Mouse (Mus musculus): ENCODE data around the gene Olfr460.
"Not testable (repeated sequence)": the region's sequence is repeated elsewhere in the genome, so short reads cannot be mapped to it uniquely, and the experiment has no call there.

Gene Olfr460

DNA sequence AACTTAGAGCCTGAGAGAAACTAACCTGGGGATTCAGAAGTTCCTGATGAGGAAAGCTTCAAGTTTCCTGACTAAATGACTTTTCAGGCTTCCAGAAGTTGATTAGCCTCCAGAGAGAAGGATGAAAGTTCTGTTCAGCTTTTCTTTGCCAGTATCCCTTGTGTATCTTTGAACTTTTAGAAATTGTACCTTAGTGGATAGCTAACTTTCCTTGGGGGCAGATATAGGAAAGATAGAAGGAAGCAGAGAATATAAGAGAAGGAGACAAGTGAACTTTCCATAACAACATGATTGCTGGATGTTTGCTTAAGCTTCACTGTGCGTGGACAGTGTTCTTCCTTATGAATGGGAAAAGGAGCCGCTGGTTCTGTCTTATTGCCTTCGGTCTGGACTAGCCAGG lies at the start of gene Olfr460:
Gene Olfr460 (plus strand): TSS at position 301 of the 400 bp plus-strand sequence.
- no peak for DNase-seq

DNA sequence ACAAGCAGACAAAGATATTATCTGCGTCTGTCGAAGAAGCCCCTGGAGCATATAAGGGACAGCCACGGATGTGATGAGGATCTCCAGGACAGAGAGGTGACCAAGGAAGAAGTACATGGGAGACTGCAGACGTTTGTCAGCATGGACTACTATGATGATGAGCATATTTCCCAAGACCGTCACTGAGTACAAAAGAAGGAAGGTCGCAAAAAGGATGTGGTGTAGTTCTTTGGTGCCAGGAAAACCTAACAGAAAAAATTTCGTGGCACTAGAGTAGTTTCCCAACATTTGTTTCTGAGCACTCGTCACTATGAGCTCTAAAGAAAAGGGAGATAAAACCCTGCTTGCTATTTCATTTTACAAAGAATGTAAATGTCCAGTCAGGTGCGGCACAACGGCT lies 24.6 kb upstream of the Olfr460 start:
- no peak for DNase-seq

DNA sequence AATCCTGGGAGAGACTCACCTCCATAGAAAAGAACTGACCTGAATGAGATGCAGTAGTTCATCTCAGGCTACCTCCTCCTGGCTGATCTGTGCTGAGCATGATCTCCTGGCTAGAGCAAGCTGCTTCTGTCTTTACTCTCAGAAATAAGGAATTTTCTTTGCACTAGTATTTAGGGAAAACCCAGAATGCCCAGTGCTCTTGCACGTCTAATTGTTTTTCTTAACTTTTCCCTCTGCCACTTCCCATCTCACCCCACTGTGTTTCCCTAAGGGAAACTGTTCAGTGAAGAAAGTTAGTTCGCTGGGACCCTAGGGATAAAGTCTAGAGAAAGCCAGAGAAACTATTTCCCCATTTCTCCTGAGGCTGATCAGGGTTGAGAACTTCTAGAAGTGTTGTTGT lies 14.3 kb upstream of the Olfr460 start, which contains the start of gene Olfr461:
Gene Olfr461 (minus strand): TSS at position 101 of the 400 bp plus-strand sequence.
- DNase-seq: no peak

DNA sequence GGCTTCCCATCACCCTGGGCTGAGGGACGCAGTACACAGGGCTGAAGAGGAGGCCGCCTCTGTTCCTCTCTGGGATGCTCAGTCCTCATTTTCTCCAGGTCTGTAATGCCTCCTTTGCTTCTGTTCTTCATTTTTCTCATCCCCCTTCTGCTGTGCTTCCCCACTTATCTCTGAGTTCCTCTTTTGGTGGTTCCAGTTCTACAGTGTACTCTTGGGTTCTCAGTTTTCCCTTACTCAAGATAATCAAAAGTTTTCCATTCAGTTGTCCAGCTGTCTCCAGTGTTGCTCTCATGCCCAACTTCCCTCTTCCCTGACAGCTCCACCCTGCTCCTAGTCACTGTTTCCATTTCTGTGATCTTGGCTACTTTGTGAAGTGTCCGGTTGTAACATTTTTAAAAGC lies 4.3 kb downstream of the Olfr460 start:
- DNase-seq: no peak

DNA sequence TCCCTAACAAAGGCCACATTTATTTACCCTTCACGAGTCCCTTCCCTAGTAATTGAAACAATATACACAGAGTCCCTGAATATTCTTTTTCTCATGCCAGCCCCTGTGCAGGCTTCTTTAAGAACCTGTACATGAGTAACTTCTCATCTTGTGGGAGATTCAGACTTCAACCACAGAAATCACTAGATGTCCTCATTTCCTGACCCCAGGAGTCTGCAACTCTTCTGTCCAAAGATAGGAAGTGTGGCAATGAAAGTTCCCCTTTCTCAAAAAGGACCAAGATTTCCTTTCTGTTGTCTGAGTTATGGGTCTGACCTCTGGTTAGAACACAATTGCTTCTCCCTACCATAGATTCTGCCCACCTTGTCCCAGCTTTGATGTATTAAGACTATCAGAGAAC lies 7.0 kb downstream of the Olfr460 start:
- no peak for DNase-seq

DNA sequence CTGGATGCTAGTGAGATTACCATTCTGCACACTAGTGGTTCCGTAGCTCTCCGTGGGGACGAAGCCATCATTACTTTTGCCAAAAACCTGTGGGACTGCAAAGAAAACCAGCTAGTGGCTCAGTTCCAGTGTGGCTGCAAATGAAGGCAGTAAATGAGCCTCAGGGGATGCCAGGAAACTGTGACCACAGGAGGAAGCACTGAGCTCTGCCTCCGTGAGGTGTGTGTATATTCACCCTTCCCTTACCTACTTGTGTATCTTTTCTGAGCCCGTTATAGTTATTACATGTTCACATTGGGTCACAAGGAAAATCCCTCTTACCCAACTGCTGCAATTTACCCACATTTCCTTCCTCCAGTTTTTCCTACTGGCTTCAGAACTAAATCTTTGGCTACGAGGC lies 15.0 kb downstream of the Olfr460 start:
- no peak for DNase-seq

DNA sequence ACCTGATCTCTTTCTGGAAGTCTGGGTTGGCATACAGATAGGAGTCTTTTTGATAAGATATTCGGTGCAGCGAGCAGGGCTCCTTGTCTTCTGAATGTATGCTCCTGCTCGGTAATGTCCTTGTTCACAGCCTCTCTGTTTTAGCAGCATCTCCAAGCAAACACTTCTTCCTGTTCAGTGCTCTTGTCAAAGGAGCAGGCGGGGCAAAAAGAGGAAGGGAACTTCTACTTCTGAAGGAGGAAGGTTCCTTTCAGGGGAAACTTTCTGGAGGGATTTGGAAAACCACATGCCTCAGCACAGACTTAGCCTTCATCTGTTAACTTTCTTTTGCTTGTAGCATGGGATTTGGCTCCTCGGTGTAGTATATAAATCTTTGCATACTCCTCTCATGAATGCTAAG lies 16.4 kb downstream of the Olfr460 start, which contains the start of gene Clec5a:
Gene Clec5a (minus strand): TSS at position 177 of the 400 bp plus-strand sequence.
- no peak for DNase-seq

DNA sequence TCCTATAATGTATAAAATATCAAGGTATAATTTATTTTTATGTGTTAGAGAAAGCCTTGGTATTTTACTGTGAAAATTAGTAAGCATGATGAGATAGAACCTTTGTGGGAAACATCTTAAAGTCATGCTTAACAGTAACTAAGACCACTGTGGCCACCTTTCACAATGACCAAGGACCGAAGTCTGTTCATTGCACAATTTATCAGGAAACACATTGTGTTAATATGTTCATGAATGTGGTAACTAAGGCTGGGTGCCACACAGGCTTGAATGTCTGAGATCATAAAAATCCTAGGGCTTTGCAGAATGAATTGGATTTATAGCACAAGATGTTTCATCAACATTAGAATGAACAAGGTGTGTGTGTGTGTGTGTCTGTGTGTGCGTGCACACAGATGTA lies 19.1 kb downstream of the Olfr460 start:
- DNase-seq: no peak

DNA sequence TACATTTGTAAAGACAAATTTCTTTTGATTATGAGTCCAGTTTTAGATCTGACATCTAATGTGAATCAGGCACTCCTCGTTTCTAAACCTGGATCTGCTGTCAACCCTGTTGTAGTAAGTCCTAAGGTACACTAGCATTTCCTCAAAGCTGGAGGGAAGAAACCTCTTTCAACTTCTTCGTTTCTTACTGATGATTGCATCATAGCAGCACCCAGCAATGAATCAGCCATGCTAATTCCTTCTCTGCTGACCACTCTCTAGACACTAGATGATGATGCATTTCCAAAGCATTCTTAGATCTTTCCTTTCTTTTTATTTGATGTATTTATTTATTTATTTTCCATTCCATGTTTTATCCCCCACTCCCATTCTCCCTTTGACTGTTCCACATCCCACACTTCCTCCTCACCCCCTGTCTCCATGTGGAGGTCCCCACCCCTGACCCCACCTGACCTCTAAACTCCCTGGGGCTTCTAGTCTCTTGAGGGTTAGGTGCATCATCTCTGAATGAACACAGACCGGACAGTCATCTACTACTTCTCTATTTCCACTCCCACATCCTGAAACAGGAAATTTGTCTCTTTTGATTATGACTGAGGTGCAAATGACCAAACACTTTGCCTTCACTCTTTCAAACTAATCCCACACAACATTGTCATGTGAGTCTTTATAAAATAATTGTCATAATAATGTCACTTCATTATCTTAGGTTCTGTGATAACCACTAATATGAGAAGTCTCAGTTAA lies 25.7 kb downstream of the Olfr460 start:
- DNase-seq: no peak

DNA sequence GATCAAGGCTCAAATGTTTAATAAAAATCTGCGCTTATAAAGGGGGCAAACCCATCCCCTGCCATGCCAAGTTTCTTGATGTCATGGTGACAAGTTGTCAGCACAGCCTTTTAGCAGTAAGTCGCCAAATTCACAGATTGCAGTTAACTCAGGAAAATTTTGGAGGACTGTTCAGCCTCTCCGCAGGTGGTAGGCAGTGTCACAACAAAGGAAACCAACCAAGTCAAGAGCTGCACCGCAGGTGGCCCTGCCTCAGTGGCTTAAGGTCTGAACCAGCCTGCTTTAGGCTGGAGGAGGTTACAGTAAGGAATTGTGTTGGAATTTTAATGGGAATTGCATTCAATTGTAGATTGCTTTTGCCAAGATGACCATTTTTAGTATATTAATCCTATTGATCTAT lies 29.3 kb downstream of the Olfr460 start:
- not testable (repeated sequence) for DNase-seq

DNA sequence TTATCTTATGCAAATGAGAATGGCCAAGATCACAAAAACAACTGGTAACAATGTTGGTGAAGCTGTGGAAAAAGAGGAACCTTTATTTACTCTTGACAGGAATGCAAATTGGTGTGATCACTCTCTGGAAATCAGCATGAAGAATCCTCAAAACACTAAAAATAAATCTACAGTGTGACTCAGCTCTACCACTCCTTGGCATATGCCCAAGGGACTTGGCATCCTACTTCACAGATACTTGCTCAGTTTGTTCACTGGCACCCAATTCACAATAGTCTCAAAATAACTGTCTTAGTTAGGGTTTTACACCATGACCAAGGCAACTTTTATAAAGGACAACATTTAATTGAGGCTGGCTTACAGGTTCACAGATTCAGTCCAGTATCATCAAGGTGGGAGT lies 38.1 kb downstream of the Olfr460 start:
- DNase-seq: peak; percentile 30

DNA sequence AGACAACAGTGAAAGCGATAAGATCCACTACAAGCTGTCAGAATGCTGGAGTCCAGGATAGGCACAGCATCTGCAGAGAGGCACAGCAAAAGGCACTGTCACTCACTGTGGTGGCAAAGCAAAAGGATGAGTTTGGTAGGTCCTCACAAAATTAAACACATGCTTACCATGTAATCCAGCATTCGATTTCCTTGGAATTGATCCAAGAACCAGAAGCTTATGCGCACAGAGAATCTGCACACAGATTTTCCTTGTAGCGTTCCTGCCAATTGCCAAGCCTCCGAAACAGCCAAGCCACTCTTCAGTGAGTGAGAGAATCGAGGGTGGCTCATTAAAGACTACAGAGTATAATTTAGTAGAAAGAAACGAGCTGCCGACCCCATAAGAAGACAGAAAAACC lies 41.0 kb downstream of the Olfr460 start:
- DNase-seq: peak; percentile 12

DNA sequence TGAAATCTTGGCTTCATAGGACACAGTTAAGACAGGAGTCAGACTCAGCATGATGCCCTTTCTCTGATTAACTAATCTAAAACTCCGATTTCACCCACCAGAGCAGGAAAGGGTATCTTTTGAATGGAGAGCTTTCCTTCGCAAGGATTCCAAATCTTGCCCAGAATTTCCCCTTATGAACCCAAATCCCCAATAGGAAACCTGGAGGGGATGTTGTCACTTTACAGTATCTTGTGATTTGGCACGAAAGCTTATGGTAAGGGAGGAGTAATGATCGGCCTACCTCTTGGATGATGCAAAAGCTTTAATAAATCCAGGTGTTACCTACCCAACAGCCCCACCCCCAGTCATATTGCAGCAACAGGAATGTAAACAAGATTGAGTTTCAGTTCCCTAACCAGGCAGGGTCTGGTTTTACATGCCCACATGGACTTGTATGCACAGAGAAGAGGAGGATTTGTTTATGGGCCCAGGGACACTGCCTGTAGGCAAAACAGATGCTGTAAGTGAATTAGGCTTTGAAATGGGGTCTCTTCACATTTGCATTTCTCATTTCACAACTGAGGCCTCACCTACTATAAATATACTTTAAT lies 44.1 kb downstream of the Olfr460 start, which contains the start of gene Tas2r138:
Gene Tas2r138 (minus strand): TSS at position 51 of the 593 bp plus-strand sequence.
- no peak for DNase-seq

DNA sequence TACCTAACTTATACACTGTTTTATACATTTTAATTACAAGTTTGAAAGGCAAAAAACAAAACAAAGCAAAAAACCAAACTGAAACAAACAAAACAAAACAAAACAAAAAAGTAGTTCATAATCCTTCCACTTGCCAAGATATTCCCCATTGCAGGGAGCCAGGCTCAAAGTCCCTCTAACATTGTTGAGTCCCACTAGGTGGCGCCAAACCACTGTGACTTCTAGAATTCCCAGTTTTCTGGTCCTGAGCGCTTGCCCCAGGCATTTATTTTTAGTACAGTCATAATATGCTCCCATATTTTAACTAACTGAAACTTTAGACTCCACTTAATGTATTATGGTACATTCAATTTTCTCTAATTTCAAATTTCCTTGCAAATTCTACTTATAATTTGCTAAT lies 48.7 kb downstream of the Olfr460 start:
- DNase-seq: peak; percentile 88
